Mouse (Mus musculus) erythroblast, embryonic 14.5 days (primary cell): ENCODE results near the gene Trp53bp1.

Source experiments
- GATA1 ChIP-seq: IDR thresholded peaks from 2 replicates; pipeline ENCODE4 v1.6.1; 2012; ENCODE audit warnings: low read length, inconsistent platforms, mixed read lengths
- TAL1 ChIP-seq: IDR thresholded peaks from 3 replicates; pipeline ENCODE4 v1.6.1; 2012; ENCODE audit warnings: low read length, inconsistent platforms, mixed read lengths

DNA sequence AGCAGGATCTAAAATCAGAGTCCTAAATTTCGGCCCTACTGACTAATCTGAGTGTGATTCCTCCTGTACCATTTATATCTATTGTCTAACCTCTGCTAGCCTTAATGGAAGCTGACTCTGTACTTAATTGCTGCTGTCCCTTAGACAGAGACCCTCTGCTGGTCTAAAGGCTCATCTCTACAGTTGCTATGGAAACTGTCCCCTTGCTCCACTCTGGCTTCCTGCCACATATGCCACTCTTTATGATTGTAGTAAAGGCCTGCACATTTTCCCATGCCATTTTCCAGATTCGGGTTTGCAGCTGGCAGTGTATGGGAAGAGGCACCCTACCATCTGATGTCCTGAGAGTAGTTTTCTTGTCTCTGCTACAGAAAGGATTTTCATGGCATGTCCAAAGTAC, 16.6 kb upstream of the Trp53bp1 start:
- no peak for TF ChIP-seq GATA1
- TF ChIP-seq TAL1 = no peak
